Mouse (Mus musculus) ES-CJ7 (cell line): ENCODE measurements at regions not wholly inside any gene's neighbourhood (a gene's known extent, or its start where the extent isn't known, plus 50 kb on each side); places are given as distances from the start of the nearest gene placed in this dataset.
A peak's percentile ranks its signal among the peaks of the same experiment; 100 is the strongest.

Source experiments
- DNase-seq: peaks from one replicate; pipeline ENCODE4 v3.0.0; 2011; ENCODE audit warnings: low read depth, low spot score

DNA sequence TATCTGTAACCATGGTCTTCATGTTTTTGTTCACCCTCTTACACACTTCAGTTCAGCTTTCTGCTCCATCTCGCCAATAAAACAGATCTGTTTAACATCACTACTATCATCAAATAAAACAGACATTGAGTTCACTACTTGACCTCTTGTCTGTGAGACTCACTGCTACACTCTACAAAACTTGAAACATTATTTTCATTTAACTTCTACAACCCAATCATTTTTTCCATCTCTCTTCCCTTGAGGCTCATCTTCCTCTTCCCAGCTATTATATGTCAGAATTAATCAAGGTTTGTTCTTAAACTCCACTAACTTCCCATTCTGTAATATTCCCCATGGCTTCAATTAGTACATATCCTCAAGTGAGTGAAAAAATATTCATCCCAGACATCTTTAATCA, 450.7 kb upstream of the Gm28269 start:
- no peak for DNase-seq

DNA sequence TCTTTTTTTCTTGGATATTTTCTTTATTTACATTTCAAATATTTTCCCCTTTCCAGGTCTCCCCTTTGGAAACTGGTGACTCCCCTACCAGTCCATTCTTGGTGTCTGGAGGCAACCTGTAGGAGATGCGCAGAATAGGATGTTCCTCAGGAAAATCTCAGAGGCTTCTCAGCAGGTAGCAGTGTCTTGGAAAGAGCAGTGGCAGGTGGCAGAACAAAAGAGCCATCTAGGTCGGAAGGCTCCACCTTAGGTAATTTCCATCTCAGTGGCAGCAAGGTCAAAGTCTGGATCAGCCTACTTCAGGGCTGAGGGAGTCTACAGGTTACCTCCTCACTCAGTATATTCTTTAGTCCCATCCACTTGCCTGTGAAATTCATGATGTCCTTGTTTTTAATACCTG, 409.5 kb upstream of the Gm28269 start:
- DNase-seq, result peak; percentile 81
